Mouse (Mus musculus): ENCODE measurements at regions not wholly inside any gene's neighbourhood (a gene's known extent, or its start where the extent isn't known, plus 50 kb on each side); places are given as distances from the start of the nearest gene placed in this dataset.

GRCm38 (mm10) chr10:9569277-9569676, 105.7 kb downstream of the Samd5 start:
- no peak for DNase-seq

- DNase-seq, result no peak
These were observed 117.4 kb downstream of the Samd5 start for GRCm38 (mm10) chr10:9557517-9558065.

- DNase-seq, result no peak
These were observed 117.9 kb downstream of the Samd5 start for GRCm38 (mm10) chr10:9557092-9557491.

GRCm38 (mm10) chr10:9553946-9554345, 121.1 kb downstream of the Samd5 start:
- DNase-seq, result no peak

GRCm38 (mm10) chr10:9549913-9550709, 124.9 kb downstream of the Samd5 start:
- DNase-seq, result no peak

- DNase-seq, result no peak
These were observed 129.2 kb downstream of the Samd5 start for GRCm38 (mm10) chr10:9545807-9546206.

GRCm38 (mm10) chr10:9544041-9544786, 130.8 kb downstream of the Samd5 start:
- no peak for DNase-seq

- DNase-seq, result no peak
These were observed 133.4 kb downstream of the Samd5 start for GRCm38 (mm10) chr10:9541579-9541978.

- DNase-seq, result no peak
These were observed 137.3 kb downstream of the Samd5 start for GRCm38 (mm10) chr10:9537686-9538085.

- no peak for DNase-seq
These were observed 140.5 kb downstream of the Samd5 start for GRCm38 (mm10) chr10:9534552-9534951.

GRCm38 (mm10) chr10:9533283-9533682, 141.7 kb downstream of the Samd5 start:
- DNase-seq, result no peak

- no peak for DNase-seq
These were observed 143.1 kb downstream of the Samd5 start for GRCm38 (mm10) chr10:9531931-9532330.

GRCm38 (mm10) chr10:9529408-9529807, 145.6 kb downstream of the Samd5 start:
- no peak for DNase-seq

GRCm38 (mm10) chr10:9528066-9528465, 146.9 kb downstream of the Samd5 start:
- no peak for DNase-seq

GRCm38 (mm10) chr10:9509764-9510390, 165.1 kb downstream of the Samd5 start:
- DNase-seq, result no peak

- no peak for DNase-seq
These were observed 165.8 kb downstream of the Samd5 start for GRCm38 (mm10) chr10:9509092-9509671.

GRCm38 (mm10) chr10:9503569-9504493, 171.2 kb downstream of the Samd5 start:
- DNase-seq, result no peak

GRCm38 (mm10) chr10:9498550-9498949, 176.5 kb downstream of the Samd5 start:
- DNase-seq, result no peak

- no peak for DNase-seq
These were observed 178.0 kb downstream of the Samd5 start for GRCm38 (mm10) chr10:9497021-9497420.

- DNase-seq, result no peak
These were observed 179.8 kb downstream of the Samd5 start for GRCm38 (mm10) chr10:9495143-9495651.

GRCm38 (mm10) chr10:9490416-9490815, 184.6 kb downstream of the Samd5 start:
- no peak for DNase-seq

- no peak for DNase-seq
These were observed 212.6 kb downstream of the Samd5 start for GRCm38 (mm10) chr10:9462361-9462760.

Data from liver (tissue).